ENCODE assay signal across 19 mouse cellular contexts in genomic region chr11:17994151-17994550, GRCm38 (mm10).
"Had no signal": no experiment of that assay in that cellular context is flagged by ENCODE, and none has a peak within 500 bp of the region (broad histone marks: within the 10 kb centered on the region; RNA-seq: fewer than 3 reads in every experiment).

No protein-coding gene starts in this region.

- H3K9ac ChIP-seq: liver, embryonic 13.5 days; midbrain, embryonic 12.5 days; midbrain, embryonic 15.5 days; neural tube, embryonic 13.5 days; stomach, embryonic 15.5 days had no signal

- H3K9me3 ChIP-seq: liver, embryonic 13.5 days; midbrain, embryonic 12.5 days; midbrain, embryonic 15.5 days; neural tube, embryonic 13.5 days; stomach, embryonic 15.5 days had no signal

- H3K36me3 ChIP-seq: liver, embryonic 13.5 days; midbrain, embryonic 12.5 days; midbrain, embryonic 15.5 days; neural tube, embryonic 13.5 days; stomach, embryonic 15.5 days had no signal

- H3K4me2 ChIP-seq: liver, embryonic 13.5 days; midbrain, embryonic 12.5 days; midbrain, embryonic 15.5 days; neural tube, embryonic 13.5 days; stomach, embryonic 15.5 days had no signal

- H3K27me3 ChIP-seq: liver, embryonic 13.5 days; midbrain, embryonic 12.5 days; midbrain, embryonic 15.5 days; neural tube, embryonic 13.5 days; stomach, embryonic 15.5 days had no signal

- H3K4me3 ChIP-seq: layer of hippocampus, adult 2 months; left cerebral cortex, adult 2 months; liver, embryonic 13.5 days; midbrain, embryonic 12.5 days; midbrain, embryonic 15.5 days; myocyte; neural tube, embryonic 13.5 days; stomach, embryonic 15.5 days had no signal

- DNase-seq: kidney, adult 9 months; kidney, postnatal 14 days; kidney, postnatal 4 days; layer of hippocampus, adult 9-11 months; liver, embryonic 13.5 days; lung, adult 2 months; lung, postnatal 14 days; lung, postnatal 4 days; retina, postnatal 1 day; right cerebral cortex, postnatal 25 days; spleen, adult 18-20 months; thymus, postnatal 25 days had no signal

- ATAC-seq: midbrain, embryonic 15.5 days had no signal

- H3K27ac ChIP-seq: layer of hippocampus, adult 2 months; left cerebral cortex, adult 2 months; liver, embryonic 13.5 days; midbrain, embryonic 12.5 days; midbrain, embryonic 15.5 days; neural tube, embryonic 13.5 days; stomach, embryonic 15.5 days had no signal

- H3K4me1 ChIP-seq: liver, embryonic 13.5 days; midbrain, embryonic 12.5 days; midbrain, embryonic 15.5 days; neural tube, embryonic 13.5 days; stomach, embryonic 15.5 days had no signal
